Mouse (Mus musculus): ENCODE results near the gene Smco3. TPM values are rescaled to one million over a fixed set of nuclear protein-coding genes. Genes with fewer than 3 reads are reported as not detected.

Gene Smco3
- 5.6 and 5.7 TPM in 2 replicates for polyA plus RNA-seq (2015; fragmentation: Nextera tagmentation; extraction: Ambion mirVana)

DNA sequence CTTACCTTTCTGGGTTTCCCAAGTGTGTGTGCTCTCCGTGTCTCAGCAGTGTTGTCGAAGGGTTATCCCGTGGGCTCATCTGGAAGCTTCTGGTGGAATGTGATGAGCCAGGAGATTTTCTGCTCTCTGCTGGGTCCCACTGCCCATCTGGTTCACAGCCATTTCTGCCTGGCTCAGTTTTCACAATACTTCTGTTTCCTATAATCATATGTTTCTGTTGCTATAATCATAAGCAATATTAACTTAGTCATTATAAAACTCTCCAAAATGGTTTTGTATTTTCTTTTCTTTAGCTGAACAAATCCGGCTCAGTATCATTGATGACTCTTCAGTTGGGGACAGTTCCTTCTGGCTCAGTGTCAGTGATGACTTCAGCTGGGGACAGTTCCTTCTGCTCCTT, at the start of gene Smco3:
Gene Smco3, minus strand, starts transcription at position 101 of the 400 bp plus-strand sequence.

DNA sequence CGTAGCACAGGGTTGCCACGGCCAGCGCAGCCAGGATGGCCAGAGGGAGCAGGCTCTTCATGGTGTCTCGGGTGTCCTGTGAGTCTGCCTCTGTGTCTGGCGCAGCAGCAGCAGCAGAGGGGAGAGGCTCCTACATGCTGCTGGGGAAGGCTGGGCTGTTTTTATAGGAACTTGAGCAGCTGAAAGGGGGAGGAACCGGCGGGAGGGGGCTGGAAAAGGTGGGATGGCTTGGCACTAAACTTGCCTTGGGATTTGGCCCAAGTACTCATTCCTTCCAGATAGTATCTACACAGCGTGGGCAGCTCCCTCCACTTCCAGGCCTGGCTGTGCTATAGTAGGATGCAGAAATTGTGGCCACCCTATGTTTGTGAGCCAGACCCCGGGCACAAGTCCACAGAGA, 40.4 kb upstream of the Smco3 start, which contains the start of gene Mgp:
Gene Mgp, minus strand, starts transcription at position 154 of the 400 bp plus-strand sequence.

DNA sequence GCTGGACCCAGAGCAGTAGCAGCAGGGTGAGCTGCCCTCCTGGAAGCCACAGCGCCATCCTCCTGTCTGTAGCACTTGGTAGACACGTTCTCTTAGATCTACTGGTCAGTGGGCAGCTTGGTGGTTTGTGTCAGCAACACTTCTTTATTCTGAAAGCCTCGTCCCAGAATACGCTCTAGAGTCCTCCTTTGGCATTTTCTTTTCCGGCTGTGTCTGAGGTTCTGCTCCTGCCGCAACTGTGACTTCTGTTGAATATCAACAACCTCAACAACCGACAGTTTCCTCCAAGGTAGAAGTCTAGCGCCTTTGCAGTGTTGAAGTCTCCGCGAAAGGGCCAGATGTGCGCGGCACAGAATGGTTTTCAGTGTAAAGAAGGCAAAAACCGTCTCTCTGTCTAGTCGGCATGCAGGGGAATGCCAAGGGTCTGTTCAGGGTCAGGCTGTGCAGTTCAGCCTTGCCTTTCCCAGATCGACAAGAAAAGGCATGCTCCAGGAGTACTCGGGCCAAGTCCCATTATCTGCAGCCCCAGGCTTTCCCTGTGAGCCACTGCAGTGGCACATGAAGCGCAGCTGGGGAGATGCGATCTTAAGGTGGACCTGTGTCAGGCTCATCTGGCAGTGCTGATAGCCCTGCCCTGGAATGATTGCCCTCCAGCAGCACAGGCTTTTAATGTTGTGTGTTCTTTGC, 22.1 kb upstream of the Smco3 start, which contains the start of gene Art4:
Gene Art4, minus strand, starts transcription at position 548 of the 687 bp plus-strand sequence.

DNA sequence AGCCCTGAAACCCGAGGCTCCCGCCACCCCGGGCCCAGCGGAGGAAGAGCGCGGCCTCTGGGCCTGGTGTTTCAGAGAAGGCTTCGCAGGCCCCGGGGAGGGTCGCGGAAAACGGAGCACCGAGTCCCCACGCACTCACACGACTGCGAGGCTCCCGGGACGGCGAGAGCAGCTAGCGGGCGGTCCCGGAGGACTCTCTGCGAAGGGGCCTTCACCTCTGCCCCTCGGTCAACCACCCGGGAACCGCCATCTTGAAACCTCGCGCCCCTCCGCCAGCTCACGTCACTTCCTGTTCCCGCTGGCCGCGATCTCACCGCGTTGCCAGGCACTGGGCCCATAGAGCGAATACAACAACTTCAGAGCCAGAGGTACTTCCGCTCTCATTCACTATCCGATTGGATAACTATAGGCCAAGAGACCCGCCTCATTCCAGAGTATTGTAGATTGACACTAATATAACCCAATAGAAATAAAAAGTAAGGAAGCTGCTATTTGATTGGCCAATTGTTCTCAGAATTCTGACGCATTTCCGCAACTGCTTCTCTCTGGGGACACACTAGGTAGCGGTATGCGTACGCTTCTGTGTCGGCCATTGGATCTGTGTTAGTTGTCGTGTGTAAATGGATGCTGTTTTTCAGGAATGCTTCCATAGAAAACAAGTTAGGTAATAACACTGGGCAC, 7.2 kb downstream of the Smco3 start, which contains the start of gene Wbp11:
Gene Wbp11, minus strand, starts transcription at position 353 of the 681 bp plus-strand sequence.

GRCm38 (mm10) chr6:136827516-136827880, 7.8 kb downstream of the Smco3 start, which contains the start of gene BC049715:
BC049715 (plus strand) TSS chr6:136827626.

GRCm38 (mm10) chr6:136808014-136808417, 27.2 kb downstream of the Smco3 start, which contains the start of gene H2afj:
H2afj (plus strand) TSS chr6:136808244.

GRCm38 (mm10) chr6:136803739-136804633, 31.3 kb downstream of the Smco3 start, which contains the start of gene Hist4h4:
Hist4h4 (minus strand) TSS chr6:136804415.

GRCm38 (mm10) chr6:136781377-136781986, 53.8 kb downstream of the Smco3 start, which contains the start of gene Gucy2c:
Gucy2c (minus strand) TSS chr6:136781765.

Small RNA genes lying within 50 kb of the gene (microRNA-seq; reads per million reads assigned to microRNA genes)
- not detected for gene Gm44364

Other genes with a start within 250 kb of the Smco3 start
- gene Plbd1, start 173.5 kb downstream of the Smco3 start, polyA plus RNA-seq (2015; fragmentation: Nextera tagmentation; extraction: Ambion mirVana), result 0.43 and 0.53 TPM in 2 replicates
- gene Gucy2c, start 53.7 kb downstream of the Smco3 start, polyA plus RNA-seq (2015; fragmentation: Nextera tagmentation; extraction: Ambion mirVana), result 0.32 and 0.34 TPM in 2 replicates
- 0.36 and 0.41 TPM in 2 replicates for gene Hist4h4, start 31.0 kb downstream of the Smco3 start, polyA plus RNA-seq (2015; fragmentation: Nextera tagmentation; extraction: Ambion mirVana)
- gene H2afj, start 27.2 kb downstream of the Smco3 start, polyA plus RNA-seq (2015; fragmentation: Nextera tagmentation; extraction: Ambion mirVana), result 111 and 122 TPM in 2 replicates
- 1.8 and 2.0 TPM in 2 replicates for gene BC049715, start 7.8 kb downstream of the Smco3 start, polyA plus RNA-seq (2015; fragmentation: Nextera tagmentation; extraction: Ambion mirVana)
- gene Wbp11, start 7.2 kb downstream of the Smco3 start, polyA plus RNA-seq (2015; fragmentation: Nextera tagmentation; extraction: Ambion mirVana), result 66.2 and 67.4 TPM in 2 replicates
- 0.19 and 0.20 TPM in 2 replicates for gene Art4, start 22.3 kb upstream of the Smco3 start, polyA plus RNA-seq (2015; fragmentation: Nextera tagmentation; extraction: Ambion mirVana)
- gene Mgp, start 40.4 kb upstream of the Smco3 start, polyA plus RNA-seq (2015; fragmentation: Nextera tagmentation; extraction: Ambion mirVana), result 92.1 and 133 TPM in 2 replicates
- gene Erp27, start 86.7 kb upstream of the Smco3 start, polyA plus RNA-seq (2015; fragmentation: Nextera tagmentation; extraction: Ambion mirVana), result 0.19 and 0.23 TPM in 2 replicates
- gene Pde6h, start 88.4 kb upstream of the Smco3 start, polyA plus RNA-seq (2015; fragmentation: Nextera tagmentation; extraction: Ambion mirVana), result 0.32 and 0.52 TPM in 2 replicates
- gene Arhgdib, start 106.4 kb upstream of the Smco3 start, polyA plus RNA-seq (2015; fragmentation: Nextera tagmentation; extraction: Ambion mirVana), result 19.3 and 20.8 TPM in 2 replicates